Mouse (Mus musculus) frontal cortex, adult (tissue): ENCODE data around the gene Lgi4.

ENCODE experiments used
- ATAC-seq: cut with Nextera tagmentation; 2 replicates; pipeline ENCODE4 v1.9.2; 2017; ENCODE audit warnings: mild to moderate bottlenecking, moderate library complexity, mixed read lengths; ENCODE audit not compliant: low TSS enrichment

Gene Lgi4

DNA sequence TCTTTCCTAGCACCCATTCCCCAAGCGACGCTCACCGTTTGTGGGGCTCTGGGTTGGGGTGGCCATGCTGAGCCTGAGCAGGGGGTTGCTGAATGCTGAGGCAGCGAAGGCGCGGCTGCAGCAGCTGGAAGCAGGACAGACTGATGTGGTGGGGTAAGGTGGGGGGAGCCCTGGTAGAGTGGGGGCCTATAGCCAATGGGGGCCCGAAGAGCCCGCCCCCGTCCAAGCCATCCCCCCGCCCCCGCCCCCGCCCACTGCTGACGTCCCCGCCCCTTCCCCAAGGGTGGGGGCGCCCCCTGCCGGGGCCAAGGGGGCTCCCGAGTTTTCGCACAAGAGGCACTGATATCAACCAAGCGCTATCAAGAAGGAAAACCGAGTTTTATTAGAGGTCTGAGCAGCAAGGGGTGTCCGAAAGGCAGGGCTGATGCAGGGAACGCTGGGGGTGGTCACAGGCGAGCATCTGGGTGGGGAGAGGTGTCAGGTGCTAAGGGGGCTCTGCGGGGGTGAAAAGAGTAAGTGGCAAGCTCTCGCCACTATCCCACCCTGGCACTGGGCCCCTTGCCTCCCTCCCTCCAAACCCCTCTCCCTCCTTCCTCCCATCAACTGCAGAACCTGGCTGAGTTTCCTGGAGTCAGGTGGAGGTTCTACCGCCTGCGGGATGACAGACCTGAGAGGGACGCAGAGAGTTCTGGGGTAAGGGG, 7.7 kb upstream of the Lgi4 start, which contains the start of gene Fxyd7:
Gene Fxyd7 (minus strand): TSS at position 147 of the 701 bp plus-strand sequence.
- peak; percentile 1; the same call in 1 of the 2 replicates for ATAC-seq

DNA sequence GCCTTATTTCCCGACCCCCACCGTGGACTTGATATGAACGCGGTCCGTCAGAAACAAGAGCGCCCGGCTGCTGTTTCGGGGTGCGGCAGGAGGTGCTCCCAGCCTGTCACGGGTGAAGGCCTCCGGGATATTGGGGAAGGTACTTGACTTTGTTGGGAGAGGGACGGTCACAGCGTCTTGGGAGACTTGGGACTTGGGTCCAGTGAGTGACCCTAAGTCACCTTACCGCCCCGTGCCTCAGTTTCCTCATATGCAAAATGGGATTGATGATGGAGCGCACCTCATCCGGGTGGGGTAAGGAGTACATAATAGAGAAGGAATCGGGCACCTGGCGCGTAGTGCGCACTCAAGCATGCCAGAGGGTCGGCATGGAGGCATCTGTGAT, 6.9 kb upstream of the Lgi4 start:
- no peak for ATAC-seq

DNA sequence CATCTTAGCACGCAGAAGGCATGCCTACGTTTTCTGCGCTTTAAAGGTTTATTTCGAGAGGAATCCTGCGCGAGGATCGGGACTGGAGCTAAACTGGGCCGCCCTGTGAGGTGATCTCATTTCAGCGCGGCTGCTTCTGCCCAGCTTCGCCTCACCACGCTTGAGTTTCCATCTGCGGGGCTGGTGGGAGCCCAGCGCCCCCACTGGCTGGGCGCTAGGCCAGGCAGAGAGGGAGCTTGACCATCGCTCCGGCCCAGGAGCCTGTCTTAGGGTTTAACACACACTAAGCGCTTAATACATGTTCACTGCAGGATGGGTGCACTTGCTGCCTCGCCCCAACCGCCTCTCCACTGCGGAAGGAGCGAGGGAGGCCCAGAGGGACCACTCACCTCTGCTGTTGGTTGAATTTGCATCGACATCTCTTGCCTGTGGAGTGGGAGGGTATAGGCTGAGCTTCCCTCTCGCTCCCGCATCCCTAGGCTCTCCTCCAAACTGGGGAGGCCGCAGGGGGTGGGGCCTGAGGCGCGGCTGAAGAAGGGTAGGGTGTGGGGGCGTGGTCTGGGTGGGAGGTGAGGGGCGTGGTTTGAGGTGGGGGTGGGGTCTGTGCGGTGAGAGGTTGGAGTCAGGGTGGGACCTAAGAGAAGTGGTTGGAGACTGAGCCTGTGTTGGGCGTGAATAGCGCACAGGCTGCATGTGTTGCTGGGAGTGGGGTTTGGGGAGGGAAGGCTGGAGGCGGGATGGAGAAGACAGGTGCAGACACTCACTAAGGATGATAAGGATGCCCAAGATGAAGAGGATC, 6.3 kb upstream of the Lgi4 start:
- ATAC-seq: peak; percentile 46

DNA sequence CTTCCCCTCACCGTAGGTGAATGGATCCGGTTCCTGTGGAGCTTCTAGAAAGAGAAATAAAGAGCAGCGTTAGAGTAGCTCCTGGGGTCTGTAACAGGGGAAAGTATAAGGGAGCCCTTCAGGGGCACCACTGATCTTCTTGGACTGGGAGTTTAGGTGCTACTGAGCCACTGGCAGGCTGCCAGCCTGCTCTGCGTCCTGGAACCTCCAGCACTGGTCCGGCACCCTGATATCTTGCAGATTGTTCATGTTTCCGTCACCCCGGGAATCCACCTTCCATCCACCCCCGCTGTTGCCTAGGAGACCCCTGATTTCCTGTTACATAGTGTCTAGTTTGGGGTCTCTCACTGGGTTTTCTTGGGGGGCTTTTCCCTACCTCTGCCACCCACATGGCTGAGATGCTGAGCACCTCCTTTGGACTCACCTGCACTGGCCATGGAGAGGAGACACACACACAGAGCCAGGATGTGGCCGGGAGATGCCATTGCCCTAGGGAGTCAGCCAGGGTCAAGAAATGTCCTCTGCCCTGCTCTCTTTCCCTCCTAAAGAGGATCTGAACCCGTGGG, 5.2 kb upstream of the Lgi4 start:
- ATAC-seq: no peak

DNA sequence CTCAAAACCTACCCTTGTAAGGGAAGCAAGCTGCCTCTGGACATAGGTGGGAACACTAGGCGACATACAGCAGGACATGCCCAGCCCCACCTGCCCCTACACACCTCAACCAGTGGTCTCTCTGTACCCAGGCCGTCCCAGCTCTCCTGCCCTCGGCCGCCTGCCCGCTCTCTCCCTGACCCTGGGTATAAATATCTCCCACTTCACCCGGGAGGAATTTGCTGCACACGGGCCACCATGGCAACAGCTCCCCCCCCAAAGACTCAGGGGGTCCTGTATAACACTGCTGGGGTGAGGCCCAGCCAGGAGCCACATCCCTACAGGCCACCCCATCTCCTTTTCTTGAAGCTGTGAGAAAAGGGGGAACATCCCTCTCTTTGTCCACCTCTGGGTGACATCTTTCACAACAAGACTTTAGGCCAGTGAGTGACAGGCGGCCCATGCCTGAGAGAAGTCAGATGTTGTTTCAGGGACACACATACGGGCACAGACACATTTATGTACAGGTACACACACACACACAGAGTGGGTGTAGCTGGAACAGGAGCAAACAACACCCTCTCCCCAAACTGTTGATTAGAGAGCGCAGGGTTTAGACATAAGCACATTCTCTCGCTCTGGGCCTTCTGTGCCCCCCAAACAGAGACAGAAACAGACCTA, 4.4 kb upstream of the Lgi4 start:
- ATAC-seq: no peak

DNA sequence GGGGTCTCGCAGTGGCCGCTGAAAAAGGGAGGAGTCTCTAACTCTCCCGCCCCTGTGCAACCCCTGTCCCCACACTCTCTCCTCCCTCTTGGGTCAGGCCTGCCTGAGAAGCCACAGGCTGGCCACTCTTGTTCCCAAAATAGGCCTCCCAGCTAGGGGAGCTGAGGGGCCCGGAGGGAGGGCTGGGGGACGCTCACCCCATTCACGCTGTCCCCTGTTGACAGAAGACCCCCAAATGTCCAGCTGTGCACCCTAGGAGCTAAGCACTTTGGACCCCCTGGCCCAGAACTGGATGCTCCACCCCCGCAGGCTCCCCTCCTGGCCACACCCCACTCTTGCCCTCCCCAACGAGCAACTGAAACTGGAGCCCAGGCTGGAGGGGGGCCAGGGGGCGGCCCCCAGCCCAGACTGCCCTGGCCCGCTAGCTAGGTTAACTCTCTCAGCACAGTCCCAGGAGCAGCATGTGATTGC, 3.8 kb upstream of the Lgi4 start:
- no peak for ATAC-seq

DNA sequence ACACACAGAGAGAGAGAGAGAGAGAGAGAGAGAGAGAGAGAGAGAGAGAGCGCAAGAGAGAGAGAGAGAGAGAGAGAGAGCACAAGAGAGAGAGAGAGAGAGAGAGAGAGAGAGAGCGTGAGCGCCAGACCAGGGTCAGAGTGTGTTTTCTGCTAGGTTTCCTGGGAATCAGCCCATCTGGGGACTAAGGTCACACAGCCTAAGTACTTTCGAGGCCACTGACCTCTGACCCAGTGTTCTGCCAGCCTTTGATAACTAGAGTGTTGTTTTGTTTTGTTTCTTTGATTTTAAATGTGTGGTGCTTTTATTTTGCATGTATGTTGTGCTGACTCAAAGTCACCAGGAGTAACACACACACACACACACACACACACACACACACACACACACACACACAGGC, 3.3 kb upstream of the Lgi4 start:
- no peak for ATAC-seq

DNA sequence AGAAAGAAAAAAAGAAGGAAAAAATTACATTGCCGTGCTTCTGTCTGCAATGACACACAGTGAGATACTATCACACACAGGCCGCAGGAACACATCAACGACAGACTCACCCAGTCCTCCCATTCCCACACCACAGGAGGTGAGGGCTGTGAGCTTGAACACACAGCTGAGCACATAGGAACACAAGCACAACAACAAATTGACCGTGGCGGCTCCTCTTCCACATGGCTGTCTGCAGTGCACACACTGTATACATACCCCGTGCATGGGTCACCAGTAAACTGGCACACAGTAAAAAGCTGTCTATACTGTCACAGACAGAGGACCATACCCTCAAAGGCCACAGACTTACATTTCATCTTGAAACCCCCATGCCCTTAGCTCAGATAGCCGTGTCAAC, 2.7 kb upstream of the Lgi4 start:
- ATAC-seq: no peak

DNA sequence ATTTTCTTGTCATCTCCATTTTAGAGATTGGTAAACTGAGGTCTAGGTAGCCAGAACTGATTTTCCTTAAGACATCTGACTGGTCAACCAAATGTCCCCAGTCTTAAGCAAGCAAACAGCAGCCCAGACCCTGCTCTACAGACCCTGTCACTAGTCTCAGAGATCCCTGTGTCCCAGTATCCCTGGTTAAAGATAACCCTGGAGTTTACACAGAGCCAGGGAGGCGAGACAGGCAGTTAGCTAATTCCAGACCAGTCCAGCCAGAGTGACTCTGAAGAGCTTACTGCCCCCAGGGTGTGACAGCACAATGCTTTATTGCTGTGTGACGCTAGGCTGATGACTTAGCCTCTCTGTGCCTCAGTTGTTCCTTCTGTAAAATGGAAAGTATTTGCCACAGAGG, 2.1 kb upstream of the Lgi4 start, which contains the start of gene Fxyd1:
Gene Fxyd1 (minus strand): TSS at position 129 of the 400 bp plus-strand sequence.
- ATAC-seq: no peak

DNA sequence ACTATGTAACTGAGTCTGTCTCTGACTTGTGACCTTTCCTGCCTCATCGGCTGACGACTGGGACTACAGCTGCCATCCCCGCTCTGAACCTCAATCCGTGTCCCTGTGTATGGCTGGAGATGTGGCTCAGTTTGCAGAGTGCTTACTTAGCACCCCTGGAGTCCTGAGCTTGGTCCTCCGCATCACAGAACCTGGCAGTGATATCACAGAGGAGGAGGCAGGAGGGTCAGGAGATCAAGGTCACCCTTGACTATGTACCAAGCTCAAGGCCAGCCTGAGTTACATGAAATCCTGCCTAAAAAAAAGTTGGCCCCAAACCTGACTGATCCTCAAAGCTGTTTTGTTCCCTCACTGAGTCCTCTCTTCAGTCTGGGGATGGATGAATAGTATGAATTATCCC, 1.4 kb upstream of the Lgi4 start:
- ATAC-seq: no peak

DNA sequence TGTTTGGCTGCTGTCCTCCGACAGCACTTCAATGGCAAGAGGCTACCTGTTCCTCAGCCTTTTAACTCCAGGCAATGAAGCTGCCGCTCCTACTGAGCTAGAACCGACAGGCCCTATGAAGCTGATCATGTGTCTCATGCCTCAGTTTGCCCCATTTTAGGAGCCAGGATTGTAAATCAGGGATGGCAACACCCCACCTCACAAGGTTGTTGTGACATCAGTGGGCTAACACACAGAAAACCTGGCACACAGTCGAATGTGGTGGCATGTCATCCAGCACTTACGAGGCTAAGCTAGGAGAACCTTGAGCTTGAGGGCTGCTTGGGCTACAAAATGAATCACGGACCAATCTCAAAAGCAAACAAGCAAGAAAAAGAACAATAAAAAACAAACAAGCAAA, 931 bp upstream of the Lgi4 start:
- ATAC-seq: no peak

DNA sequence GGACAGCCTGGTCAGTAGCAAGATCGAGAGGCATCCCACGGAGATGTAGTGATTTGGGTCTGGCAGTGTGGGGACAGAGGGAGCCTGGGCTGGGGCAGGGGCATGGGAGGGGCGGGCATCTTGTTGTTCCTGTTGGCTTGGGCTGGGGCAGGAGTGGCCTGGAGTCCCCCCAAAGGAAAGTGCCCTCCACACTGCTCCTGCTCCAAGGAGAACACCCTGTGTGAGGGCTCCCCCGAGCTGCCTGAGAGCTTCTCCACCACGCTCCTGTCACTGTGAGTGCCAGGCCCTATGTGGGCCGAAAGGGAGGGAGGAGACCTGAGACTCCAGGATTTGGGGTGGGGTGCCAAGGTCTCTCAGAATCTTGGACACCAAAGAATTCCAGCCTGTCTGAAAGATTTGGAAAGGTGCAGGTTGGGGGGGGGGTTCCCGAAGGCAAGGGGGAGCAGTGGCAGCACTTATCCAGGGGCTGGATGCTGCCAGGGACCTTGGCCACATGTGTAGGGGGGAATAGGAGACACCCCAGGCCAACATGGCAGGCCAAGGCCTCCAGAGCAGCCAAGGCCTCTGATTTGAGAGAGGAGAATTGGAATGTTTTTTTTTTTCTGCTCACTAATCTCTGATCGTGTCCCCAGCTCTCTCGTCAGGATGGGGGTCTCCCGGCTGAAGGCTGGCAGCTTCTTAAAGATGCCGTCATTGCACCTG, 928 bp downstream of the Lgi4 start:
- no peak for ATAC-seq

DNA sequence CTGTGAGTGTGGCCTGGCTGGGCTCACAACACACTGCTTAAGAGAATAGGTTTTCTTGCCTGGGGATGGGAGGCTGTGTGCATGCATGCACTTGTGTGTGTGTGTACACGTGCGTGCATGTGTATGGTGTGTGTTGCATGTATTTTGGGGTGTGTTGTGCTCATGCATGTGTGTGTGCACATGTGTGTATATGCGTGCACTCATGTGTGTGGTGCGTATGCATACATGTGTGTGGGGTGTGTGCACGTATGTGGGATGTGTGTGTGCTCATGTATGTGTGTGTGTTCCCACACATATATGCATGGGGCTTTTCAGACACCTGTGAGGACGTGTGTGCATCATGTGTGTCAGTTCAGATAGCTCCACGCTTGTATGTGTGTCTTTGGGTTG, 1.5 kb downstream of the Lgi4 start:
- ATAC-seq: no peak

DNA sequence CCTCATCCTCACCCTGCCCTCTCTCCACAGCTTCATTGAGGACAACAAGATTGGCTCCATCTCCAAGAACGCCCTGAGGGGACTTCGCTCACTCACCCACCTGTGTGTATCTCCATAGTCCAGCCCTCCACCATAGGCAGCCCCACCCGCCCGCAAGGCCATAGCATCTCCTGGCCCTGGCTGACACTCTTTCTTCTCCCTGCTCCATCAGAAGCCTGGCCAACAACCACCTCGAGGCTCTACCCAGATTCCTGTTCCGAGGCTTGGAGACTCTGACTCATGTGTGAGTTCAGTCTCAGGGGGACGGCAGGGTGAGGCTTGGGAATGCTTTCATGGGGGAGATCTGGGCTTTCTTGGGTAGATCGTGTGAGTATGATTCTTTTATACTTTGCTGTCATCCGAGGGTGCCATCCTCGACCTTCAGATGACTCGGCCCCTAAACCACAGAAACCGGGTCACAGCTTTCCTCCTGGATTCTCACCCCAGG, 4.0 kb downstream of the Lgi4 start:
- no peak for ATAC-seq

DNA sequence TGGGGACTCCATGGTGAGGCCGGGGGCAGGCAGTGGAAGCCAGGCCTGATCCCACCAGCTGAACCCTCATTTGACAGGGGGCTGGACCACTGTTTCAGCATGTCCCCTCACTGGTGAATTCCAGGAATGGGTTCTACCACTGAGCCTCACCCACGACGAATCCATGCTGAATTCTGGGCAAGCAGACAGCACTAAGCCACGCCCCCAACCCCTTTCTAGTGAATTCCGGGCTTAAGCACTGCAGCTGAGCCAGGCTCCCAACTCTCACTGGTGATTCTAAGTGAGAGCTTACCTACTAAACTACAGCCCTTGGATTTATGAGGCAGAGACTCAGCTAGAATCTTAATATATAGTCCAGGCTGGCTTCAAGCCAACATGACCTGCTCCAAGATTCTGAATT, 8.7 kb downstream of the Lgi4 start:
- ATAC-seq: peak; percentile 39; the same call in 1 of the 2 replicates

DNA sequence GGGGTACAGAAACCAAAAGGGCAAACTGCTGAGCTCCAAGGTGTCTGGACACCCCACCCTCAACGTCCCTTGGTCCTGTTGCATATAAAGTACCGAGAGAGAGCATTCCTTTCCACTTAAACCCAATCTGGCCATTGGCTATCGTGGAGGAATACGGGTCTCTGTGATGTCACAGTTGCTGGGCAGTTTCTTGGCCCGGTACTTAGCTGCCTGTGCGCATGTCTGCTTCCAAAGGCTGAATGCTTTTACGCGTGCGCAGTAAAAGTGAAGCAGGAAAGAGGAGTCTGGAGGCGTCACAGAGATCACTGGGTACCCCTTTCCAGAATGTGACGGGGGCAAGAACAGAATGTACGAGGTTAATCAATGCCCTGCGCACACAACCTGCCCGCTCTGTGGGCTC, 10.3 kb downstream of the Lgi4 start:
- ATAC-seq: no peak

DNA sequence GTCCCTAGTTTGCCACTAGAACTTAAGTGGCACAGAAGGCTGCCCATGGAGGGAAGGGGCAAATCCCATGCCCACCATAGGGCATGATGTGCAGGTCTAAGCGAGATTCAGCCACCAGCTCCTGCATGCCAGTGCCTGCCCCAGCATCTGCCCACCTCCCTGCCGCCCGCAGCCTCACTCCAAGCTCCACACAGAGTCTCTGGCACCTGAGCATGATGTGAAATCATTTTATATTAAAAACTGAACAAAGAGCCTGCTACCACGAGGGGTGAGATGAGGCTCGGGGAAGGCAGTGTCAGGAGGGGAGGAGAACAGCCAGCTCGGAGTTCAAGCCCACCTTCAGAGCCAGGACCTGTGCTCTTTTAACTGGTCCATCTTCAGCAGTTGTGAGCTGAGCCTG, 11.2 kb downstream of the Lgi4 start:
- no peak for ATAC-seq

DNA sequence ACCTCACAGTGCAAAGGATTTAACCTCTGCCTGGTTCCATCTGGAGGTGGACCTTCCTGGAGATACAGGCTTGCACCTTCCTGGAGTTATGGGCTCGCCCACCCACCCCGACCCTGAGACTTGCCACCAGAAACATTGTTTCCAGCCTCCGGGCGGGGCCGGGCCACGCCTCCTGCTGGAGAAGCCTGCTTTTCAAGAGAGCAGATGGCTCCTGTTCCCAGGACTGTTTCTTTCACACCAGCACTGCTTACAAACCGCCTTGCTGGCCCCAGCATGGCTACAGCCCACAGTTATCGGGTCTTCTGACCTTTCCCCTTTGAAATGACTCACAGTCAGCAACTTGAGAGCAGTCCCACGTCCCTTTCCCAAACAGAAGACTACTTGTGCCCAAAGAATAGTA, 13.2 kb downstream of the Lgi4 start:
- ATAC-seq: no peak

DNA sequence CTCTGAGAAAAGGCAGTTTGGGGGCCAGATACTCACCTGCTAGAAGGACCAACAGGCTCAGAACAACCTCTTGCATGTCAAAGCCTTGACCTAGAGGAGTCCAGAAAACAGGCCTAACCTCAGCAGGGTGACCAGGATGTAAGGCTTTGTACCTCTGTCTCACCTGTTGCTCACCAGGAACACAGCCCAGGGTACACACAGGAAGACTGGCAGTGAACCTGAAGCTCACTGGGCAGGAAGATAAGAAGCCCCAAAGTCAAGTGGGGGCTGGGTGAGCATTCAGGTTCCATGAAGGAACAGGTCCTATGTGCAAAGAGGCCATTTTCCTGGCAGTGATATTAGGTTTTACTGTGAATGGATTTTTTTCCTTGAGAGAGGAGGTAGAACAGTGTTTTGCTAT, 14.4 kb downstream of the Lgi4 start:
- ATAC-seq: no peak

DNA sequence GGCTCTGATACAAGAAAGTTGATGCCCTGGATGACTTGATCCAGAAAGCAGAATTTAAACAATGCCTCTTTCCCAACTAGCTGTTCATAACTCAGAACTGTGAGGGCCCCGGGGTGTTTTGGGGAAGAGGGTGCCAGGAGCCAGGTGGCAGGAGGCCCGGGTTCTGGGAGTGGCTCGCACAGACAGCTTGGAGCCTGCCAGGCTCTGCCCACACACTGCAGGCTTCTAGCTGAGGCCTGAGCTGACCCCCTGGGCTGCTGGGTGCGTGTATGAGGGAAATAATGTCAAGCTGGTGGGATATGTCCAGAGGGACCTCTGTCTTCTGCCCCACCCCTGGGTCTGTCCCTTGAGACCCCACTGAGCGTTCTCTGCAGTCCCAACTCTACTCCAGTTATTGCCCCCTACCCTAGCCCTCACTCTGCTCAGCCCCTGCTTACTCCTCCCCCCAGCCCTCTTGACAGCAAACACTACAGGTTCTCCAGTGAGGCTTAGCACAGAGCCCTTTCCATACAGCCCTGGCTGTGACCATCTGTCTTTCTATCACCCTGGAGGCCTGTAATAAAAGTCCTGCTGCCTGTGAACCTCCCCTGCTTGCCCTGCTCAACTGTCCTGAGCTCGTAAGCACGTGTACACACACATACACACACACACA, 15.0 kb downstream of the Lgi4 start:
- no peak for ATAC-seq

DNA sequence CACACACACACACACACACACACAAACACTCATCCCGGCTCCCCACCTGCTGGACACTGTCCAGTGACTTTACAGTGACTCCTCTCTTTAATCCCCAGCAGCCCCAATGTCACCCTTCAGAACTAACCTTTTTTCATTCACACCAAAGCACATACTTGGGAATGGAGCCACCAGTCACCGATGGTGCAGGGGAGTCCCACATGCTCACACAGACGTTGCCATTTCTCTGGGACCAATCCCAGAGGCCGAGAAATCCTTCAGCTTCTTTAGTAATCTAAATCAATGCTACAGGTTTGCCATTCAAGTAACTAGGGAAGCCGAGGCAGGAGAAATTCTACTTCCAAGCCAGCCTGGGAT, 15.5 kb downstream of the Lgi4 start:
- no peak for ATAC-seq
